Mouse (Mus musculus) limb, embryonic 11.5 days (tissue): ENCODE data around the gene Plscr3. TPM values are rescaled to one million over a fixed set of nuclear protein-coding genes. Genes with fewer than 3 reads are reported as not detected.
A peak's percentile ranks its signal among the peaks of the same experiment; 100 is the strongest.

ENCODE experiments used
- ATAC-seq: fragments of 200-750 bp; cut with Nextera tagmentation; 2 replicates; pipeline ENCODE4 v1.8.0; 2017; ENCODE audit warnings: low read depth; ENCODE audit not compliant: insufficient number of reproducible peaks, low FRiP score, low TSS enrichment
- DNase-seq: peaks from one replicate; pipeline ENCODE4 v3.0.0-alpha.2; 2015; ENCODE audit warnings: low spot score
- H3K27ac ChIP-seq: fragments of 300-500 bp; sonication (generic); replicated peaks from 2 replicates; pipeline ENCODE4 v1.5.1; 2014; ENCODE audit warnings: low read depth, mild to moderate bottlenecking, low read length
- H3K27me3 ChIP-seq: fragments of 300-500 bp; sonication (generic); 2 replicates; pipeline ENCODE4 v1.6.1; 2014; ENCODE audit warnings: mild to moderate bottlenecking, low read length, mixed read lengths; ENCODE audit not compliant: control insufficient read depth, insufficient read depth
- H3K36me3 ChIP-seq: fragments of 300-500 bp; sonication (generic); 2 replicates; pipeline ENCODE4 v1.6.1; 2014; ENCODE audit warnings: mild to moderate bottlenecking, low read length, moderate library complexity, mixed read lengths; ENCODE audit not compliant: control insufficient read depth, insufficient read depth
- H3K4me1 ChIP-seq: fragments of 300-500 bp; sonication (generic); 2 replicates; pipeline ENCODE4 v1.6.1; 2014; ENCODE audit warnings: low read length, mixed read lengths; ENCODE audit not compliant: control insufficient read depth, insufficient read depth
- H3K4me2 ChIP-seq: fragments of 300-500 bp; sonication (generic); 2 replicates; pipeline ENCODE4 v1.6.1; 2014; ENCODE audit warnings: low read depth, mild to moderate bottlenecking, moderate library complexity; ENCODE audit not compliant: severe bottlenecking
- H3K4me3 ChIP-seq: fragments of 300-500 bp; sonication (generic); 2 replicates; pipeline ENCODE4 v1.5.1; 2014; ENCODE audit warnings: low read depth, low read length
- H3K9ac ChIP-seq: fragments of 300-500 bp; sonication (generic); 2 replicates; pipeline ENCODE4 v1.6.1; 2014; ENCODE audit warnings: mild to moderate bottlenecking, low read length
- H3K9me3 ChIP-seq: fragments of 300-500 bp; sonication (generic); 2 replicates; pipeline ENCODE4 v1.6.1; 2016; ENCODE audit warnings: low read length; ENCODE audit not compliant: control insufficient read depth
- WGBS: fragments of 180-500 bp; shearing (Covaris S2); extraction: QIAGEN DNeasy Blood & Tissue Kit; methylation state at CpG from one replicate; pipeline ENCODE4 v1.1.7; 2014; 5-methylcytosine and 5-hydroxymethylcytosine counted together
- polyA plus RNA-seq: library from polyadenylated mRNA; unstranded; fragments of >200 nt; fragmentation: Nextera tagmentation; extraction: Ambion mirVana; gene quantifications from 2 replicates; pipeline ENCODE4 v1.2.1, GENCODE M21; 2014

Plscr3 gene
- polyA plus RNA-seq, 1 experiment from 2014 or later: 115 TPM

DNA sequence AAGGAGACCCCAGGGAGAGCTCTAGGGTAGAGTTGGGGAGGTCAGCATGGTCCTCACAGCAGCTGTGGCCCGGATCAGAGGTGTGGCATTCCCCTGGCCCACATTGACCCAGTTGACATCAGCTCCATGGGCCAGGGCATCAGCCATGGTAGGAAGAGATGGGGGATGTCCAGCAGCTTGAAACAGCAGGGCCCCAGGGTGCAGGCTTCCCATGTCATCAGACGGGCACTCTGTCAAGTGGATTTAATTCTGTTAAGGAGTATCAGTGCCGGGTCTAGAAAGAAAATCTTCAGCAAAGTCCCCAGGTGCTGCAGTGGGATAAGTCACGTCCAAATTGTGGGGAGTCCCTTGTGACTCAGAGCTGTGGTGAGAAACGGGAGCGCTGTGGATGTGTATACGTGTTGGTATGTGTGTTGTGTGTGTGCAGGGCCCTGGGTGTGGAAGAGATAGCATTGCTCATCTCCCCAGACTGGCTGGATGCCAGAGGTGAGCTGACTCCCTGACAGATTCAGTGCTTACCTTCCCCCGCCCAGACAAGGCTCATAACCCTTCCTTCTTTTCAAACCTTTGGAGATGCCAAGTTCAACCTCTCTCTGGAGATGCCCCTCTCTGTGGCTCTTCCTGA lies 37.5 kb downstream of the Plscr3 start:
- Histone ChIP-seq H3K9me3 (no peaks in the 10 kb centered on the region), H3K36me3 (no peaks in the 10 kb centered on the region), H3K9ac (no peak overlapping the region), H3K27me3 (no peaks in the 10 kb centered on the region), H3K4me1 (peaks cover 12% of the 10 kb centered on the region), H3K4me2 (no peak overlapping the region), H3K4me3 (no peak overlapping the region), H3K27ac (no peak overlapping the region)
- ATAC-seq (no peak), DNase-seq (no peak)
- 88% methylated on average over 8 of the region's 8 CpGs for WGBS

DNA sequence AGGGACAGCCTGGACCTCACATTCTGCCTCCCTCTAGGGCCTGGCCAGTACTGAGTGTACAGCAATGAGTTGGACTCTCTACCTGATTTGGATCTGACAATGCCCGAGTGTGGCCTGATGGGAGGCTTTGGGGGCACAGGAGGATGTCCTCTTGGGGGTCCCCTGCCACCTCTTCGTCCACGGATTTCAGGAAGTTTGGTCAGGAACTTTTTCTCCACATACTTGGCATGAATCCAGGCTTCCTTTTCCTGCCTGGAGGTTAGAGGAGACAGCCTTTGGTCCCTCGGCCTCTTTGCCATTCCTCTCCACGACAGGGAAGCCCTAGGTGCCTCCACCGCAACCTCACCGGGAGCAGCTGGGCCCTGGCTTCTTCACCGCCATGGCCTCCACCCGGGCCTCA lies 38.1 kb downstream of the Plscr3 start:
- ATAC-seq (no peak), DNase-seq (no peak)
- Histone ChIP-seq H3K36me3 (no peaks in the 10 kb centered on the region), H3K4me1 (peaks cover 11% of the 10 kb centered on the region), H3K4me2 (no peak overlapping the region), H3K27me3 (no peaks in the 10 kb centered on the region), H3K9ac (no peak overlapping the region), H3K27ac (no peak overlapping the region), H3K4me3 (no peak overlapping the region), H3K9me3 (no peaks in the 10 kb centered on the region)
- 85% methylated on average over 9 of the region's 9 CpGs for WGBS

DNA sequence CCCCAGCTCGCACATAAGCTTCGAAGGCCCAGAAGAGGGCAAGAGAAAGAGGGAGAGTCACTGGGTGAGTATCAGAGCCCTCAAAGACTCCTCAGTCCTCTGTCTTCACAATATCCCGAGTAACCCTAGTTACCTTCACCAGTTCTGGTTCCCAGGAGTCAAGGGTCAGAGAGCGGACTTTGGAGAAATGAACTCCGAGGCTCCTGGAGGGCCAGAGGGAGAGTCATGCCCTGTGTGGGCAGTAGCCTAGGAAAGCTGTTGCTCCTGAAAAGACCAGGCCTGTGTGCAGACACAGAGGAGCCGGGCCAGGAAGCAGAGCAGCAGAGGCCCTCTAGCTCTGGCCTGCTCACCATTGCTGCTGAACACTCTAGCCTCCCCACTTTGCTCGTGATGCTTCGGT lies 38.5 kb downstream of the Plscr3 start:
- 86% methylated on average over 8 of the region's 8 CpGs for WGBS
- no peak for DNase-seq
- no peaks in the 10 kb centered on the region for H3K36me3 ChIP-seq
- peaks cover 7% of the 10 kb centered on the region for H3K4me1 ChIP-seq
- no peak overlapping the region for H3K4me3 ChIP-seq
- H3K27ac ChIP-seq: no peak overlapping the region
- no peak for ATAC-seq
- no peak overlapping the region for H3K9ac ChIP-seq
- no peak overlapping the region for H3K4me2 ChIP-seq
- no peaks in the 10 kb centered on the region for H3K27me3 ChIP-seq
- H3K9me3 ChIP-seq: no peaks in the 10 kb centered on the region

DNA sequence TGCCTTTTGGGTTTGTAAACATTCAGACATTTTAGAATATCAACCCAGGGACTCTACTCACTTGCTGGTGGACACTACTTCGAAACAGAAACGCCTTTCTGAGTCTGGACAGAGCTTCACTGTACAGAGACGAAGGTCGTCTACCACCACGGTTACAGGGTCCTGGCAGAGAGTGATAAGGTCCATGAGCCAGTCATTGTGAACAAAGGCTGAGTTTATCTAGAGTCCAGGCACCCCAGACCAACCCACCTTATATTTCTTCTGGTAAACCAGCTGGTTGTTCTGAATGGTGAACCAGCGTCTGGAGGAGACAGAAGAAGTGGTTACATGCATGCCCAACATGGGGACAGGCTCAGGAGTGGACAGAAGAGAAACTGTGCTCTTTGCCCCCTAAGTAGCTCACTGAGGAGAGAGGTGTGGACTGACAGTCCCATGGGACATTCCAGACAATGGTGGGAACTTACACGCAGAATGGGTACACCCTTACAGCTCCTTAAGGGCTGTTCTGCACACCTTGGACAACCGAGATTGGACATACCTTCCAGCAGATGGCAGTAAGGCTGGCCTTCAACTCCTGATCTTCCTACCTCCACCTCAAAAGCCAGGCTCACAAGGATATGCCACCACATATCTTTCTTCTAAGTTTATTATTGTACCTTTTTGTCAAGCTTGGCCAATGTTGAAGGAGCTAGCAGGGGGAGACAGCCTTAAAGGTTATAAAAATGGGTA lies 40.9 kb downstream of the Plscr3 start:
- H3K9ac ChIP-seq: no peak overlapping the region
- H3K4me2 ChIP-seq: no peak overlapping the region
- no peaks in the 10 kb centered on the region for H3K36me3 ChIP-seq
- ATAC-seq: no peak
- no peak overlapping the region for H3K27ac ChIP-seq
- no peak for DNase-seq
- H3K4me1 ChIP-seq: no peaks in the 10 kb centered on the region
- WGBS: 78% methylated on average over 8 of the region's 8 CpGs
- H3K9me3 ChIP-seq: no peaks in the 10 kb centered on the region
- H3K4me3 ChIP-seq: no peak overlapping the region
- H3K27me3 ChIP-seq: no peaks in the 10 kb centered on the region

DNA sequence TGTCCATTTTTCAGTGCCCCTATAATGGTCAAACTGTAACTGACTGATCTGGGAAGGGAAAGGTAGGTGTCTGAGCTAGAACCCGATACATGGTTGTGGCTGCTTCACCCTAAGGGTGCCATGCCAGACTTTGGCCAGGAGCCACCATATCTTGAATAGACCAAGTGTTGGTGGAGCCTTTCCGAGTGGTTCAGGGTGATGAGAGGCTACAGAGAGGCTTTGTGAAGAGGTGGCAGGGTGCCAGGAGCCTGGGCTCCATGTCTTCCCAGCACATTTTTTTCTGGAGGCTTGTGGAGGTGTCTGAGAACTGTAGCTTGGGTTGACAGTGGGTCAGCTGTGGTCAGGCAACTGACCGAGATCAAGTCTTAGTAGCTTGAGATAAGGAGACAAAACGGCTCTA lies 45.3 kb downstream of the Plscr3 start:
- 83% methylated on average over 4 of the region's 4 CpGs for WGBS
- no peaks in the 10 kb centered on the region for H3K4me1 ChIP-seq
- no peak overlapping the region for H3K27ac ChIP-seq
- no peak overlapping the region for H3K9ac ChIP-seq
- H3K27me3 ChIP-seq: no peaks in the 10 kb centered on the region
- DNase-seq (no peak), ATAC-seq (no peak)
- H3K4me2 ChIP-seq: no peak overlapping the region
- H3K4me3 ChIP-seq: no peak overlapping the region
- no peaks in the 10 kb centered on the region for H3K9me3 ChIP-seq
- no peaks in the 10 kb centered on the region for H3K36me3 ChIP-seq

DNA sequence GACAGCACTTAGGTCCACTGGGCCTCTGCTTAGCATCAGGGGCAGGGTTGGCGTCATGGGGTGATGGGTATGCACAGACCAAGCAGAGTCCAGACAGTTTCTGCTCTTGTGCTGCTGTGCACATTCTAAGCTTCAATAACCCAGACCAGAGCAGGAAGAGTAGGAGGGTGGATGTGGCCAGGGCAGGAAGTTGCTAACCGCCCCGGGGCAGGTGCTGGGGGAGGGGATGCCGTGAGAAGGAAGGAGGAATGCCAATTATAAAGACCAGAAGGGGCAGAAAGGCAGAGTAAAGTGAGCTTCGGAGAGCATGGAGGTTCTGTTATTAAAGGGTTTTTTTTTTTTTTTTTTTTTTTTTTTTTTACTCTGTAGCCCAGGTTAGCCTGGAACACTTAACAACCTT lies 48.5 kb downstream of the Plscr3 start:
- ATAC-seq: no peak
- WGBS: 70% methylated on average over 5 of the region's 5 CpGs
- Histone ChIP-seq H3K27me3 (no peaks in the 10 kb centered on the region), H3K4me3 (no peak overlapping the region), H3K27ac (no peak overlapping the region), H3K9ac (no peak overlapping the region), H3K4me1 (peaks cover 7% of the 10 kb centered on the region), H3K9me3 (no peaks in the 10 kb centered on the region), H3K4me2 (no peak overlapping the region), H3K36me3 (no peaks in the 10 kb centered on the region)
- no peak for DNase-seq

DNA sequence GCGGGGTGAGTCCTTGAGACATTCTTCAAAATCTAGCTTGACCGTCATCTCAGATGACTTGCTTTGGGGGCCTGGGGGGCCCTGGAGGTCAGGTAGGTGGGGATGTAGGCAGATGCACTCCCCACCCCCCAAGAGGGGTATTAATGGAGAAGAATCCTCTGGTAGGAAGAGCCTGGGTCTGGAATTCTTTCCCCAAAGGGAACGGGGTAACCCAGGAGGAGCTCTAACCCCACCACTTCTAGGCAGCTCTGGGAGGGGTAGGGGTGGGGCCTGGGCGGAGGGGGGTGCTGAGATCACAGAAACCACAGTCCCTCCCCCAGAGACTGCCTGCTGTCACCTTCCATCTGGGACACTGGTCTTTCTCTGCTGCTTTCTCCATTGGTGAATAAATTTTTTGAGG lies 49.1 kb downstream of the Plscr3 start, which contains the start of gene Acap1:
TSS of gene Acap1 (minus strand) at position 249 of the 400 bp plus-strand sequence.
- WGBS: 78% methylated on average over 4 of the region's 4 CpGs
- H3K9me3 ChIP-seq: no peaks in the 10 kb centered on the region
- no peak within 1 kb of the TSS for H3K4me3 ChIP-seq
- no peaks in the 10 kb centered on the region for H3K27me3 ChIP-seq
- ATAC-seq: no peak
- no peak within 1 kb of the TSS for H3K4me2 ChIP-seq
- no peak within 1 kb of the TSS for H3K27ac ChIP-seq
- H3K9ac ChIP-seq: no peak within 1 kb of the TSS
- H3K4me1 ChIP-seq: peaks cover 10% of the 10 kb centered on the region
- no peak for DNase-seq
- no peaks in the 10 kb centered on the region for H3K36me3 ChIP-seq

DNA sequence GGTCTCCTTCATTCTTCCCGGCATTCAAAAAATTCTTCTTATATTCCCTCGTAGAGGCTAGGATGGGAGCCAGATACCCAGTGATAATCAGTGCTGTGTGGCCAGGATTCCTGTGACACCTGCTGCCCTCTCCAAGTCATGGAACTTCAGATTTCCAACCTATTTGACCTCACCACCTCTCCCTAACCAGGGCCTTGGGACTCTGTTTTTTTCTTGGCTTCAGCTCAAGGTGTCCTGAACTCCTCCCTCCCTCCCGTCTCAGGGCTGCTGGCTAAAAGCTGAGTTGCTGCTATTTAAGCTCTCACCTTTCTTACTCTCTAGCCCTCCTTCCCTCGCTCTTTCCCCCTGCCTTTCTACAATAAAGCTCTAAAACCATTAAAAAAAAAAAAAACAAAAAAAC lies 53.7 kb downstream of the Plscr3 start:
- Histone ChIP-seq H3K4me3 (peak overlapping the region; percentile 74), H3K9me3 (no peaks in the 10 kb centered on the region), H3K9ac (peak overlapping the region; percentile 99), H3K27ac (no peak overlapping the region; the same call in 1 of the 2 replicates), H3K36me3 (peaks cover 15% of the 10 kb centered on the region), H3K27me3 (no peaks in the 10 kb centered on the region), H3K4me1 (peaks cover 18% of the 10 kb centered on the region), H3K4me2 (peak overlapping the region; percentile 90)
- 20% methylated on average over 4 of the region's 4 CpGs for WGBS
- no peak for ATAC-seq
- no peak for DNase-seq
